Mouse (Mus musculus): Measurements from ENCODE around the gene Fam50b. TPM values are rescaled to one million over a fixed set of nuclear protein-coding genes. Genes with fewer than 3 reads are reported as not detected.
A peak's percentile ranks its signal among the peaks of the same experiment; 100 is the strongest.

Gene Fam50b
- polyA plus RNA-seq, 1 experiment = 0.09 TPM

DNA sequence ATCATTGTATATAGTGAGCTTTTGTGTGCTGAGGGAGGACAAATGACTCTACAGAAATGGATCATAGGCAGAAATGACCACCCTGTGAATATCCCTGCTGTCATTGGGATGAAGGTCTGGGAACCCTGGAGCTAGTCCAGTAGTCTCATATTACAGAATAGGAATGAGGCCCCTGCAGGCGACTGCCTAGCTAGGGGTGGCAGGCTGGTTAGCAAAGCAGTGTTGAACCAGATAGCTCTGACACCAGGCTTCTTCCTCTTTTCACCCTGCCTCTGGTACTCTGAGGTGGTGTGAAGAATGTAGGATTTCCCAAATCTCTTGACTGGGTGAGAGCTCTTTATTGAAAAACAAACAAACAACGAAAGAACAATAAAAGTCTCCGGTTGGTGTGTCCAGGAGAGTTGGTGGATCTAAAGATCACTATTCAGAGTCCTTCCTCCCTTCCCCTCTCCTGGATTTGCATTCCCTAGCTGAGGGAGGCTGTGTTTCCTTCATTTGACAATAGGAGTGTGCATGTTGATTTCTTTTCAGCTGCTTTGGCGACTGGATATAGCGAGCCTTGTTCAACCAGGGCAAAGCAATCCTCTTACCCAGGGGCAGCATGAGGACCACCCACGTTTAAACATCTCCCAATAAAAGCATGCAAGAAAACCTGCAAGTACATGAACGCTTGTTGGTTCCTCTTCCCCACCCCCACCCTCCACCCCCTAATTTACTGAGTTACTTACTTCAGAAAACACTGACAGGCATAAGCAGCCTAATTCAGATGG lies 26.1 kb downstream of the Fam50b start:
- H3K4me3 ChIP-seq (ENCODE audit: insufficient read depth, low read depth, low read length) = no peak overlapping the region
- no peak for TF ChIP-seq POLR2A (IDR thresholded peaks at IDR 0.05; ENCODE audit: low read depth, low read length)
- no peak for TF ChIP-seq CTCF (conservative IDR thresholded peaks at IDR 0.05; ENCODE audit: insufficient read depth, insufficient read length, low read depth, low read length)
- DNase-seq = no peak
- H3K27ac ChIP-seq (ENCODE audit: insufficient read depth, low read depth, low read length) = no peak overlapping the region
- no peaks in the 10 kb centered on the region for H3K36me3 ChIP-seq (ENCODE audit: control insufficient read depth, insufficient read depth, low read length)
- H3K27me3 ChIP-seq (replicated peaks; ENCODE audit: control insufficient read depth, insufficient read depth, low read length) = no peaks in the 10 kb centered on the region
- H3K4me1 ChIP-seq (ENCODE audit: control insufficient read depth, insufficient read depth, low read length) = no peaks in the 10 kb centered on the region
- WGBS = 20% methylated on average over 7 of the region's 7 CpGs

- no peaks in the 10 kb centered on the region for H3K27me3 ChIP-seq (replicated peaks; ENCODE audit: control insufficient read depth, insufficient read depth, low read length)
- H3K4me3 ChIP-seq (ENCODE audit: insufficient read depth, low read depth, low read length) = no peak overlapping the region
- H3K27ac ChIP-seq (ENCODE audit: insufficient read depth, low read depth, low read length) = no peak overlapping the region
- TF ChIP-seq CTCF (conservative IDR thresholded peaks at IDR 0.05; ENCODE audit: insufficient read depth, insufficient read length, low read depth, low read length) (no peak), POLR2A (IDR thresholded peaks at IDR 0.05; ENCODE audit: low read depth, low read length) (no peak)
- DNase-seq = no peak
- no peaks in the 10 kb centered on the region for H3K4me1 ChIP-seq (ENCODE audit: control insufficient read depth, insufficient read depth, low read length)
- no peaks in the 10 kb centered on the region for H3K36me3 ChIP-seq (ENCODE audit: control insufficient read depth, insufficient read depth, low read length)
- WGBS = 54% methylated on average over 5 of the region's 5 CpGs
Observed at GRCm38 (mm10) chr13:34762136-34762535, 27.5 kb downstream of the Fam50b start.

GRCm38 (mm10) chr13:34762865-34763264 lies 28.2 kb downstream of the Fam50b start:
- Histone ChIP-seq H3K27me3 (replicated peaks; ENCODE audit: control insufficient read depth, insufficient read depth, low read length) (no peaks in the 10 kb centered on the region), H3K36me3 (ENCODE audit: control insufficient read depth, insufficient read depth, low read length) (no peaks in the 10 kb centered on the region), H3K4me1 (ENCODE audit: control insufficient read depth, insufficient read depth, low read length) (no peaks in the 10 kb centered on the region), H3K27ac (ENCODE audit: insufficient read depth, low read depth, low read length) (no peak overlapping the region), H3K4me3 (ENCODE audit: insufficient read depth, low read depth, low read length) (no peak overlapping the region)
- 56% methylated on average over 4 of the region's 4 CpGs for WGBS
- DNase-seq = no peak
- TF ChIP-seq POLR2A (IDR thresholded peaks at IDR 0.05; ENCODE audit: low read depth, low read length) (no peak), CTCF (conservative IDR thresholded peaks at IDR 0.05; ENCODE audit: insufficient read depth, insufficient read length, low read depth, low read length) (no peak)

GRCm38 (mm10) chr13:34765269-34765668 lies 30.6 kb downstream of the Fam50b start:
- Histone ChIP-seq H3K4me1 (ENCODE audit: control insufficient read depth, insufficient read depth, low read length) (no peaks in the 10 kb centered on the region), H3K36me3 (ENCODE audit: control insufficient read depth, insufficient read depth, low read length) (no peaks in the 10 kb centered on the region), H3K27me3 (replicated peaks; ENCODE audit: control insufficient read depth, insufficient read depth, low read length) (no peaks in the 10 kb centered on the region), H3K27ac (ENCODE audit: insufficient read depth, low read depth, low read length) (no peak overlapping the region), H3K4me3 (ENCODE audit: insufficient read depth, low read depth, low read length) (no peak overlapping the region)
- 64% methylated on average over 5 of the region's 5 CpGs for WGBS
- DNase-seq = no peak
- TF ChIP-seq POLR2A (IDR thresholded peaks at IDR 0.05; ENCODE audit: low read depth, low read length) (no peak), CTCF (conservative IDR thresholded peaks at IDR 0.05; ENCODE audit: insufficient read depth, insufficient read length, low read depth, low read length) (no peak)

- H3K4me1 ChIP-seq (ENCODE audit: control insufficient read depth, insufficient read depth, low read length) = no peaks in the 10 kb centered on the region
- no peak overlapping the region for H3K4me3 ChIP-seq (ENCODE audit: insufficient read depth, low read depth, low read length)
- no peak overlapping the region for H3K27ac ChIP-seq (ENCODE audit: insufficient read depth, low read depth, low read length)
- H3K36me3 ChIP-seq (ENCODE audit: control insufficient read depth, insufficient read depth, low read length) = no peaks in the 10 kb centered on the region
- WGBS = 59% methylated on average over 4 of the region's 4 CpGs
- H3K27me3 ChIP-seq (replicated peaks; ENCODE audit: control insufficient read depth, insufficient read depth, low read length) = no peaks in the 10 kb centered on the region
- TF ChIP-seq CTCF (conservative IDR thresholded peaks at IDR 0.05; ENCODE audit: insufficient read depth, insufficient read length, low read depth, low read length) (0 out of 2 replicates have a peak, but pooled peaks have one; percentile 8), POLR2A (IDR thresholded peaks at IDR 0.05; ENCODE audit: low read depth, low read length) (no peak)
- DNase-seq = peak; percentile 25
Observed at GRCm38 (mm10) chr13:34766572-34766971, 31.9 kb downstream of the Fam50b start.

GRCm38 (mm10) chr13:34767527-34768292 lies 33.1 kb downstream of the Fam50b start:
- no peaks in the 10 kb centered on the region for H3K4me1 ChIP-seq (ENCODE audit: control insufficient read depth, insufficient read depth, low read length)
- no peak for DNase-seq
- no peak overlapping the region for H3K4me3 ChIP-seq (ENCODE audit: insufficient read depth, low read depth, low read length)
- WGBS = 88% methylated on average over 18 of the region's 18 CpGs
- no peak overlapping the region for H3K27ac ChIP-seq (ENCODE audit: insufficient read depth, low read depth, low read length)
- no peaks in the 10 kb centered on the region for H3K36me3 ChIP-seq (ENCODE audit: control insufficient read depth, insufficient read depth, low read length)
- TF ChIP-seq CTCF (conservative IDR thresholded peaks at IDR 0.05; ENCODE audit: insufficient read depth, insufficient read length, low read depth, low read length) = no peak
- no peak for TF ChIP-seq POLR2A (IDR thresholded peaks at IDR 0.05; ENCODE audit: low read depth, low read length)
- no peaks in the 10 kb centered on the region for H3K27me3 ChIP-seq (replicated peaks; ENCODE audit: control insufficient read depth, insufficient read depth, low read length)

- DNase-seq = no peak
- no peaks in the 10 kb centered on the region for H3K4me1 ChIP-seq (ENCODE audit: control insufficient read depth, insufficient read depth, low read length)
Observed at GRCm38 (mm10) chr13:34776767-34777166, 42.1 kb downstream of the Fam50b start.

More at GRCm38 (mm10) chr13:34776767-34777166, 42.1 kb downstream of the Fam50b start:
- H3K4me3 ChIP-seq (ENCODE audit: insufficient read depth, low read depth, low read length) = no peak overlapping the region
- TF ChIP-seq POLR2A (IDR thresholded peaks at IDR 0.05; ENCODE audit: low read depth, low read length) = no peak
- TF ChIP-seq CTCF (conservative IDR thresholded peaks at IDR 0.05; ENCODE audit: insufficient read depth, insufficient read length, low read depth, low read length) = no peak
- no peaks in the 10 kb centered on the region for H3K36me3 ChIP-seq (ENCODE audit: control insufficient read depth, insufficient read depth, low read length)
- H3K27me3 ChIP-seq (replicated peaks; ENCODE audit: control insufficient read depth, insufficient read depth, low read length) = no peaks in the 10 kb centered on the region
- no peak overlapping the region for H3K27ac ChIP-seq (ENCODE audit: insufficient read depth, low read depth, low read length)
- 77% methylated on average over 3 of the region's 3 CpGs for WGBS
